Mouse (Mus musculus) adrenal gland, adult (tissue): ENCODE measurements around the gene Kat7.
A peak's percentile ranks its signal among the peaks of the same experiment; 100 is the strongest.

Source experiments
- DNase-seq, 2 experiments: peaks; one replicate each; pipeline ENCODE4 v3.0.0; 2022 to 2023; ENCODE audit warnings: low spot score in 1 of 2; ENCODE audit not compliant: inconsistent age in 2 of 2

Gene Kat7

DNA sequence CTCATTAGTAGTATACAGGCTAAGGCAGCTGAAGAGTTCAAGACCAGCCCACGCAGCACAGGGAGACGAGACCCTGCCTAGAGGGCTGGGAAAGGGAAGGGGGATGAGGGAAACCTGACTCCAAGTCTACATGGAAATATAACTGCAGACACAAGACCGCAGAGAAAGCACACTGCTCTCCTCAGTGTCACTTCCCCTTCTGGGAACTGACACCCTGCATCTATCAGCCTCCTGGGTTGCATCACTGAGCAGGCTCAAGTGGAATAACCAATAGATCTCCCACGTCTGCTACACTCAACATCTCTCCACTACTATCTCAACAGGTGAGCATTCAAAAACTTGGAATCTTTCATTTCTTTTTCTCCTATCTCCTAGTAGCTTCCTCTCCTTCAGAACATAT, 18.0 kb downstream of the Kat7 start:
- DNase-seq = no peak

DNA sequence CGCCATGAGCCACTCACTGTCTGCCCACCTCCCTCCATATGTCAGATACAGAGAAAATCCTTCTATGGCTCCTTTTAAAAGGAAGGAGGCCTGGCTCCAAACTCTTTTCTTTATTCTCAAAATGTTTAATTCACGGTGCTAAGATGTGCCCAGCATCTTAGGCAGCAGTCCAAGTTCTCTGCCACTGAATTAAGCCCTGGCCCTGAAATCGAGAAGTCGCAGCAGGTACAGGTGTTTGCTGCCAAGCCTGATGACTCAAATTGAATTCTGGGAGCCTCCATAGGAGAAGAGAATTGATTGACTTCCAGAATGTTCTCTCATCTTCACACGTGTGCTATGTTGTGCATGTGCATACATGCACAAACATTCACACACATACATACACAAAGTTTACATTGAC, 27.7 kb downstream of the Kat7 start:
- DNase-seq = no peak

DNA sequence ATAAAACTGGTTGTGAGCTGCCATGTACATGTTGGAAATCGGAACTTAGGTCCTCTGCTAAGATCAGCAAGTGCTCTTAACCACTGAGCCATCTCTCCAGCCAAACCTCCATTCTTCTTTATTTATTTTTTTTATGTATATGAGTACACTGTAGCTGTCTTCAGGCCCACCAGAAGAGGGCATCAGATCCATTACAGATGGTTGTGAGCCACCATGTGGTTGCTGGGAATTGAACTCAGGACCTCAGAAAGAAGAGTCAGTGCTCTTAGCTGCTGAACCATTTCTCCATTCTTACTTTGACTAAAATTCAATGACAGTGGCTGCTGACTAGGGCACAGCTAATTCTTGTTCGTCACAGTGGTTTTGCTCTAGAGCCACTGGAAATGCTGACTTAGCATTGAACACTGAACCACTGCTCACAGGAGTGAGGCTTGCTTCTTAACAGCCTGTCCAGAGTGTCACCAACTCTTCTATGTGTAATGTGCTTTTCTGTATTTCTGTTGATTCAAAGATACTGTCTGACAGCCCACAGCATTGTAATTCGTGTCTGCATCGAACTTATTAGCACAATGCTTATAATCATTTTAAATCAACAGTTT, 30.9 kb downstream of the Kat7 start:
- no peak for DNase-seq

DNA sequence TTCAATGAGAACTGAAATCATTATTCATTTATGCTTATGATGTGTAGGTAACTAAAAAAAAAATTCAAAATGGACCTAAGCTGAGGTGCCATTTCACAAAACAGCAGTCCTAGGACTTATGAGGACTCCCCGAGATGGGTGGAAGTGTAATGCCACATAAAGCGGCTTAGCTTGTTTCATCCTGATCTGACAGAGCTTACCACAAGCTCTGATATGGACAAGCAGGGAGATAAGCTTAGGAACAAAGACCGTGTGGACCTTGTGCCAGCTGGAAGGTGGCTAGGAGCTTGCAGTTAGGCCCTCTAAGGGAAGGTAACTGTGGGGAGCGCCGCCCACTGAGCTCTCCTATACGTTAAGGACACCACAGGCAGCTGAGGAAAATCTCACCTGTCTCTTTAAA, 34.0 kb downstream of the Kat7 start:
- no peak for DNase-seq

DNA sequence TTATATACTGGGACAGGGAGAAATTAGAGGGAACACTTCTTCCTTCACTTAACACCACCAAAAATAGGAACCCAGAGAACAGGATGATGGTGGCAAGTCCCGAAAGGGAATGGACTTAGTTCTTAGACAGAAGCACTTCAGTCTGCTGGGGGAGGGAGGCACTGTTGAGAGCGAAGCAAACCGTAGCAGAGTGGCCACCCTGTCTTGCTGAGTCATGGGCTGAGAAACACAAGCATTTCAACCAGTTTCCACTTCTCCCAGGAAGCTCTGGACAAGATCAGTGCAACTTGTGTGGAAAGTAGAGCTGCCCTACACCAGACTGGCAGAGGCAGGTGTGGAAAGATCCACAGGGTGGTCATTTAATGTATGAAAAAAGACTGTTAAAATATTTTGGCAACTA, 35.4 kb downstream of the Kat7 start:
- DNase-seq = no peak

DNA sequence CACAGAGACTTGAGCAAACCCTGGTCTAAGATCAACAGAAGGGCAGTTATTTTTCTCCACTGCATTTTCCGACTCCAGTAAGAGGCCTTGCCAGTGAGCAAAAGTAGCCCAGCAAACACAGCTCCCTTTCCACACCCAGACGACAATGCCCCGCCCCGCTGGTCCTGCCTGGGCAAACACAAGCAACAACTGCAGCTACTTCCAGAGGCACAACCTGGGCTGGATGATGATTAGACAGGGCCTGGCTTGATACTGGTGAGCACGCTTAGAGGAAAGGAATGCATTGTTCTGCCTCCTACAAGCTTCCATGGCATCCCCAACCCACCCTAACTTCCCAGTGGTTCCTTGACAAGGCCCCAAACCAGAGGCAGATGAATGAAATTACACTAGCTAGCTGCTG, 36.4 kb downstream of the Kat7 start:
- DNase-seq = no peak

DNA sequence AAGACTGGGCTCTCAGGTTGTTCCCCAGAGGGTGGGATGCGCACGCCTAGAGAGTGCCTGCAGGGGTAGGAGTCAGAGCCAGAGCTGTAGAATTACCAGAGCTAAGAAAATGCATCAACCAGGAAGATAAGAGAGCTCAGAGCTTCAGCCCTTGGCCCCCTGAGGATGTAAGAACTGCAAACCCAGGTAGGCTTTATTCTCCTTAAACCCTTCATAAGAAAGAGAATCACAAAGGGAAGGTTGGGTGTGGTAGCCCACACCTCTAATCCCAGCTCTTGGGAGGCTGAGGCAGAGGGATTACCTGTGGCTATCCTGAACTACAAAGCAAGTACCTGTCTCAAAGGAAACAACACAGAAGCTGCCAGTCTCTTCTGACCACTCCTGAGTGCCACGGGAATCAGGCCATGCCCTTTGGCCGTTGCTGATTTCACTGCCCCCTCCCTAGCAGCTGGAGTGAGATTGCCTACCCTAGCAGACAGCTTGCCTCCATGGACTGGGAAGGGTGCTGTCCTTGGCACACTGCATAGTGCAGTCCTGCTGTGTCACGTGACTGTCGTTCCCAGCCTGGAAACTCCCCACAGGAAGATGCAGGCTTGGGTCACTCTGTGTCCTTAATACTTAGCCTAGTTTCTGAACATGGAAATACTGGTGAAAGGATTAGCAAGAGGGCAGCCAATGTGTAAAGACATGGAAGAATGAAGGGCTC, 43.4 kb downstream of the Kat7 start:
- peak; percentile 70 to 76 for DNase-seq

DNA sequence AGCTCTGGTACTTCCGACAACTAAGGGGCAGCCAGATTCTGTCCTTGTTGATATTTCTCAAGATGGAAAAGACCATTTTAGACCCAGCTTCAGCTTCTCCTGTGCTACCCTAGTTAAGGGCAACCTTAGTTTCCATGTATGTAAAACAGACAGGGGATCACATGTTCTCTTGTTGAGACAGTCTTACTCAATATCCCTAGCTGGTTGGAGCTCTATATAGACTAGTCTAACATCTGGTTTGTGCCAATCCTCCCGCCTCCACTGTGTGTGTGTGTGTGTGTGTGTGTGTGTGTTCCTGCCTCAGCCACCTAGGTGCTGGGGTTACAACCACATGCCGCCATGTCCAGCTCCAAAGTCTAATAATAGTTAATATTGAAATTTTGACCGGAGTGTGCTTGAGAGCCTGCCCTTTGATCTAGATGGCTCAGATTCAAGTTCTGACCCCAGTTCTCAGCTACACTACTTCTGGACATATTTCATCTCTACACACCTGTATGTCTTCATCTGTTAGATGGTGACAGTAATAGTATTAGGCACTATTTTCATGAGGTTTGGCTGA, 45.5 kb downstream of the Kat7 start:
- no peak for DNase-seq

DNA sequence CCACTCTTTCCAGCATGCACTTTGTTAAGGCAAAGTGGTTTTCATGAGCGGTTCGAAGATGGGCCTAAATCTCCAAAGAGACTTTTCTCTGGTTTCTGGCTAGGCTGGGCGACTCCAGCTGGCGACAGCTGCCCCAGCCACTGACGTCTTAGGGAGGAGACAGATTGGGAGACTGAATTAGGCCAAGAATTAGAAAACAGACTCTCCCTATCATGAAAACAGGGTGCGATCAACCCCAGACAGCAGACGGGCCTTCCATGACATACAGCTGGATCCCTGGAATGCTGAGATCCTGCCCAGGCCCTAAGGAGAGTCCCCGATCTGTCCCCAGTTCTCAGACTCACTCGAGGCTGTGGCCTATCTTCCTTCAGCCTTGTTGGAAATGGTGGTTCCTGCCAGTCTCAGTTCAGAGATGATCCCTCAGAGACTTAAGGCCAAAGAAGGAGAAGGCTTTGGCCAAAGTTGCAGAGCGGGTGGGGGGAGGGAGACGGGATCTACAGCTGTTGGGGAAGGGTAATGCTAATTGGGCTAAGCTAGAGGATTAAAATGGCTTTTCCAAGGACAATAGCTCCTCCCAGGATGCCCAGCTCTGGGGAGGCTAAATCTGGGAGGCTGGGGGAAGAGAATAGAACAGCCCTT, 46.1 kb downstream of the Kat7 start:
- DNase-seq = no peak

DNA sequence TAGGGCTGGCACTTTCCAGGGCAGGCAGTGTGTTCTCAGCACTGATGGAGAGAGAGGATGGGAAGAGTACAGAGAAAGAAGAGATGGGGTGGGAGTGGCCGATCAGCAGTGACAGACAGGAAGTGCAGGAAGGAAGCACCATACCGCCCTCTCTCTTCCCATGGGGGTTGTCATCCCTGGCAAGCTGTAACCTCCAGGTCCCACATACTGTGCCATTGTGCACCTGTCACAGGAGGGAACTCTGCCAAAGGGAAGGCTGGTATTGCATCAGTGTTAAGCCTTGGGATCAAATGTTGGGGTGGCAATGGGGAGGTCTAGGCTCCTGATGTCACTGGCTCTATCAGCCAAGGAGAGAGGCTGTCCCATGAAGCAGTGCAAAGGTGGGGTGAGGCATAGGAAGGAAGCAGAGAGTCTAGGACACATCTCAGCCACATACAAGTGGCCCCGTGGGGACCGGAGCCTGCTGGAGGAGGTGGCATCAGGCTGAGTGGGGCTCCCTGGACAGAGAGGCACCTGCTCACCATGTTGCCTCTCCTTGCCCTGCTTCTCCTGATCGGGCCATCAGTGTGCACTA, 48.8 kb downstream of the Kat7 start, which contains the start of gene Tac4:
TSS of gene Tac4 (plus strand) at position 352 of the 574 bp plus-strand sequence.
- peak in 1 of 2 experiments; percentile 45 for DNase-seq

DNA sequence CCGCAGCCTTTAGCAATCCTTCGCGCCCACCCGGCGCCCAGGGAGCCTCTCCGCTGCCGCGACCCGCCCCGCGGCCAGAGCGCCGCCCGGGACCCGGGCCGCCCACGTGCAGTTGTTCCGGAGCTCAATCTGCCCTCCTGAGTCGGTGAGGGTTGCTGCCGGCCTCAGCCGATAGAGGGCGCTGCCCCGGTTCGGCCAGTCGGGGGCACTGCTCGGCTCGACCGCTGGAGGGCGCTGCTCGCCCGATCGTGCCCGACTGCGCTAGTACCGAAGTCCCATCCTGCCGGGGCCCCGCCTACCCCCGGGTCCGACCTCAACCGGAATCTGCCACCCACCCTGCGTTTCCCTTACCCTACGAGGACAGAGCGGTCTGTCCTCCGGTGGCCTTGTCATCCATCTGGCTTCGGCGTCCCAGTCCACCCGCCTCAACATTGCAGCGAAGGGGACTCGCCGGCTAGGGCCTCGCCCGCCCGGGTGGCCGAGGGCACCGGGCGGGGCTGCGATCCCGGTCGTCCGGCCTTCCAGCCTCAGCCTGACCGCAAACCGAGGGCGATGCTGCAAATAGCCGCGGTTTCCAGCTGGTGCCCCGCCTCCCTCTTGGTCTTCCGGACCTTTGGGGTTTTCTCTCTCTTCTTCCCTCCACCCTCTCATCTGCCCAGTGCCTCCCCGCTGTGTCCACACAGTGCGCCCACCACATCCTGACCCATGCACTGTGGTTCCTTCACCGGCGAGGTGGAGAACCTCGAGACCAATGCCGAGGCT, 50.8 kb downstream of the Kat7 start:
- DNase-seq = peak; percentile 94 to 99

DNA sequence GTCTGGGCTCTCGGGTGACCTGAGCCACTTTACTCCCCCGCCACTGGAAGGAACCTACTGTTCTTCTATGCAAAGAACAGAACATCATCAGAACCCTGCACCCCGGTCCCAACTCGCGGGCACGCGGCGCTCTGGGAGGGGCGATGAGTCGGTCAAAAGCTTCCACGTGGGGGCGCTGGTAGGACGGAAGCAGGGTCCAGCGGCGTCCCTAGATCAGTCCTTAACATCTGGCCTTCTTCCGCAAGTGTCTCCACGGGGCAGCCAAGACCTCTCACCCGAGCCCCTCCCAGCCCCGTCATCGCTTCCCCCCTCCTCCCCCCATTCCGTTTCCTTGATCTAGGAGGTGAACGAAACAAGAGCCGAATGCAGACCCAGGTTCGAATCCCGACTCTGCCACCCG, 51.6 kb downstream of the Kat7 start:
- DNase-seq = peak; percentile 85 to 93

DNA sequence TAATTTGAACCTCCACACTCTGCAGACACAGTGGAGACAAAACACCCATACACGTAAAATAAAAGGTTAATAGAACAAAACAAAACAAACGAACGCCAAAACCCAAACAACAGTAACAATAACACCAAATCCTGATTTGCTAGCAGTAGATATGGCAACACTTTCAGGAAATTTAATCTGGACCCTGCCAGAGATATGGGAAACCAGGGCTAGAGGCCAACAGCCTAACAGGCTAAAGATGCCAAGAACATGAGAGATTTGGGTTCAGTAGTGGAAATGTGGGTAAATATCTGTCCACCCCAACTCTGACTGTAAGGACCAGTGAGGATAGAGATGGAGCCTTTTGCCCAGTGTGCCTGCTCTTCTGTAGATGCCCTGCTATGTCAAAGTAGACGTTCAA, 52.1 kb downstream of the Kat7 start:
- DNase-seq = no peak

DNA sequence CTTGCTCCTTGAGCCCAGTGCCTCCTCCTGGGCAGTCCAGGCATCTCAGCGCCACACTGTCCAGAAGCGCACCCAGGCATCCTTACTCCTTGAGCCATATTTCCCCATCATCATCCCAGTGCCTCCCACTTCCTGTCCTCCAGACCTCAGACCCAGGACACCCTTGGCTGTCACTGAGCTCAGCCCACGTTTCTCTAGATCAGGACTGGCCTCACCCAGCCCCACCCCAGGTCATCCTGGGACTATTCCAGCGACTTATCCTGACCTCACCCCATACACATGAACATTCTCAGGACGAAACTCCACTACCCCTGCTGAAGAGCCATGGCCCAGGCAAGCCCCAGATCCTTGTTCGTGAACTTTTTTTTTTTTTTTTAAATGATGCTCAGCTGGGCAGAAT, 54.3 kb downstream of the Kat7 start:
- DNase-seq = no peak

DNA sequence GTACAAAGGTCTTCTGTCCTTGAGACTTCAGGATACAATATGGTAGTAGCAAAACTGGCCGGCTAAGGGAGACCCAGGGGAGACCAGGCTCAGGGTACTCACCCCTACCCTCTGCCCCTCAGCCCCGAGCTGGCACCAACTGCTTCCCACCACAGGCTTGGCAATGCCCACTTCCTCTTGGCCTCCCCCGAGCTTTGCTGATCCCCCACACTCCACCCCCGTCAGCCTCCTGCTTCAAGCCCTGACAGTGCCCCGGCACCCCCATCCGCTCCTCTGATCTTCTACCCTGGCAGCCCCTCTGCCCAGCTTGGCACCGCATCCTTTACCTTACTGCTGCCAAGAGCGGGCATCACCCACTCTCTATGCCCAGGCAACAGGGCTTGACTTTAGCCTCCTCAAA, 55.9 kb downstream of the Kat7 start:
- DNase-seq = no peak

DNA sequence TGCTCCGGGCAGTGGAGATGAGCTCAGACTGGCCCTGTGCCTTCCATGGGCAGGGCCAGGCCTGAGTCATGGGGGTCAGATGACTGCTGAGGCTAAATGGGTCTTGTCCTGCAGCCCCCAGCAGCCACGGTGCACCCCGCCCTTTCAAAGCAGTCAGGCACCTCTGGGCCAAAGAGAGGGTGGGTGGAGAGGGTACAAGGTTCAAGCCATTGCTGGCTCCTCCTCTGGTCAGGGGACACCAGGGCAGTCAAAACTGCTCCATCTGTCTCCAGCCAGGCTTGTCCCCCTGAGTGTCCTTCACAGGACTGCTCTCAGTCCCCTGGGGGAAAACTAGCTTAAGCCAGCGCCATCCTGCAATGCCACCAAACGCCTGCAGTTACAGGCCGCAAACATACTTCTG, 57.9 kb downstream of the Kat7 start:
- DNase-seq = peak in 1 of 2 experiments; percentile 22

DNA sequence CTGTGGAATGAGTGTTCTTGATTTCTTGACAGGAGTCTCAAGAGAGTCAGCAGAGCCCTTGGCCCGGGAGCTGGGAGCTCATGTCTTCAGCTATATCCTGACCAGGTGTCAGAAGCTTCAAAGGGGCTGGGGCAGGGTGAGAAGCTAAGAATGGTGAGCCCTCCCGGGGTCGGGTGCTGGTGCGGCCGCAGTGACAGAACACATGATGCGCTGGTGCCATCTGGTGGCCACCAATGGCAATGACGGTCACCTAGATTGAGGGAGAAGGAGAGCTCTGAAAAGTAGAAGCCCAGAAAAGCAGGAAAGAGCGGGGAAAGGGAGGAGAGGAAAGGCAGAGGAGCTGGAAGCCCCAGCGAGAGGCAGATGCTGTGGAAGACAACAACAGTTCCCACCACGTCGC, 58.8 kb downstream of the Kat7 start:
- peak; percentile 55 to 87 for DNase-seq

DNA sequence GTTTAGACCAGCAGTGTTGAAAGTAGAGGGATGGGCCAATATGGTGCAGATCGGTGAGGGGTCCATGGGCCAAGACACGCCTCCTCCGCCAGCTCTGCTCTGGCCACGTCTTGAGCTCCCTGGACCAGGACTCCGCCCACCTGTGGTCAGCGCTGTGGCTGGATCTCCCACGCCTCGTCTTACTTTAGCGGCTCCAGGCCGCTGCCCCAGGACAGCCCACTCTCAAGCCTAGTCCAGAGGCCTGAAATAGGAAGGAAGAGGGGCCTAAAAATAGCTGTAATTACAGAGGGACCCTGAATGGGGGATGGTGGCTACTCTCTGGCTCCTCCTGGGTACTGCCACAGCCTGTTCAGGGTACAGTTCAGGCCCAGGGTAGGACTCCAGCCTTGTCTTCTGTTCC, 59.9 kb downstream of the Kat7 start:
- no peak for DNase-seq

DNA sequence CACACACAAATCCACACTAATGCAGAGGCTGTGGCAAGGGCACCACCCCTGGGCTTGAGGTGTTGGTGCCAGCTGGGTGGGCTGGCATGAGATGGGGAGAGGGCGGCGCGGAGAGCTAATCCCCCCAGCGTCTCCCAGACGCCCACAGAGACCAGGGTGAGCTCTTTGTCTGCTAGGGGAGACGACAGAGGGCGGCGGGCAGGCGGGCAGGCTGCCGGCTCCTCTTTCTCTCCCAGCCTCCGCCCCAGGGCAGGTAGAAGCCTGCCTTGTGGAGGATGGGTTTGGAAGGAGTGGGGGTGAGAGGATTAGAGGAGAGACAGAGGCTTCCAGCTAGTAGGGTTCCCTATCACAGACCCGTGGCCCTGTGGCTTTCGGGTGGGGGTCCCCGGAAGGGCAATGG, 63.0 kb downstream of the Kat7 start:
- no peak for DNase-seq

DNA sequence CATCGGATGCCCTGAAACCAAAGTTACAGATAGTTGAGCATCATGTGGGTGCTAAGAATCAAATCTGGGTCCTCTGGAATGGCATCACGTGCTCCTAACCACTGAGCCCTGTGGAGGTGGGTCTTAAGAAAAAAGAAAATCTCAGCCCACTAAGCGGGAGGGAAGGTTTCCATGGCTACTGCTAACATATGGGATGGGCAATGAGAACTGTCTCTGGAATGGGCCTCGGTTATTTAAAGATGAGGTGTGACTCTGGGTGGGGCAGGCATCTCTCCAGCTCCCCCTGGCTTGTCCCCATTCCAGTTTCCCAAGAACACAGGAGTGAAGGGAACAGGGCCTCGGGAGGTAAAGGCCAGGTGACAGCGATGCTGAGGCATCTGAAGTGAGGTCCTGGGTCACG, 64.6 kb downstream of the Kat7 start:
- DNase-seq = no peak

DNA sequence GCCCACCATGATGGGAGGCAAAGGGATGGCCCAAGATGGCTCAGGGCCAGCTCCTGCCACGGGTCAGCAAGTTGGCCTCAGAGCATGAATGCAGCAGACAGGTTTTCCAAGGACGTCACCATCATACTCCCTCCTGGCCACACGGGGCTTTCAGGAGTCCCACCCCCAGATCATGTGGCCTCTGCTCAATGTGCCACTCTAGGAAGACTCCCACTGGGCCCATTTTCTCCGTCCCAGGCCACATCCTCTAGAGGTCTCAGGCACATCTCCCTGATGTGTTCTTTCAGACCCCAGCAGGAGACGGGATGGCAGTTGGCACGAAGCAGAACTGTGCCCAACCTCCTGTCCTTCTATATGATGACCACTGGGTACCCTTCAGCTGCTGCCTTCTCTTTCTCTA, 67.4 kb downstream of the Kat7 start:
- no peak for DNase-seq
